Mouse (Mus musculus) MEL (cell line): ENCODE measurements around the gene Vsx2.
A peak's percentile ranks its signal among the peaks of the same experiment; 100 is the strongest.

Experiments used
- CTCF ChIP-seq, 3 experiments: IDR thresholded peaks in 2 of 3; conservative IDR thresholded peaks in 1 of 3; 2 replicates each; pipeline ENCODE4 v1.5.1; 2011 to 2012; ENCODE audit warnings: low read length in 3 of 3, low read depth in 2 of 3, mild to moderate bottlenecking in 2 of 3, improper control_type of control experiment in 1 of 3, inconsistent platforms in 1 of 3, mixed read lengths in 1 of 3, moderate library complexity in 1 of 3; ENCODE audit not compliant: control insufficient read depth in 1 of 3, insufficient read depth in 1 of 3, poor library complexity in 1 of 3, severe bottlenecking in 1 of 3
- EP300 ChIP-seq, 2 experiments: IDR thresholded peaks; 2 replicates each; pipeline ENCODE4 v1.6.1; 2011; ENCODE audit warnings: improper control_type of control experiment in 2 of 2, low read length in 2 of 2, low read depth in 1 of 2, mild to moderate bottlenecking in 1 of 2
- MAZ ChIP-seq: IDR thresholded peaks from 2 replicates; pipeline ENCODE4 v1.6.1; 2012; ENCODE audit warnings: low read depth, mild to moderate bottlenecking, inconsistent platforms, low read length, improper control_type of control experiment
- POLR2AphosphoS5 ChIP-seq: IDR thresholded peaks from 2 replicates; pipeline ENCODE4 v1.6.1; 2012; ENCODE audit warnings: low read depth, borderline replicate concordance, mild to moderate bottlenecking, inconsistent platforms, low read length, moderate library complexity, mixed read lengths
- USF1 ChIP-seq: IDR thresholded peaks from 2 replicates; pipeline ENCODE4 v1.6.1; 2014; ENCODE audit warnings: low read depth, mild to moderate bottlenecking, inconsistent platforms, low read length, improper control_type of control experiment, moderate library complexity

- TF ChIP-seq CTCF (IDR thresholded peaks at IDR 0.05 in 2 of 3, conservative IDR thresholded peaks at IDR 0.05 in 1 of 3; ENCODE audit: control insufficient read depth in 1 of 3, insufficient read depth in 1 of 3, low read depth in 2 of 3, low read length in 3 of 3, poor library complexity in 1 of 3, severe bottlenecking in 1 of 3) (peak in 2 of 3 experiments; percentile 97 to 100; a peak in 5 of 6 replicates), EP300 (IDR thresholded peaks at IDR 0.05; ENCODE audit: low read depth in 1 of 2, low read length in 2 of 2) (no peak), USF1 (no peak), POLR2AphosphoS5 (no peak), MAZ (peak; percentile 62; the same call in 1 of the 2 replicates)
Observed at GRCm38 (mm10) chr12:84589825-84590761, 20.5 kb downstream of the Vsx2 start.
